ENCODE assay signal across 8 mouse cellular contexts in the genomic region with DNA sequence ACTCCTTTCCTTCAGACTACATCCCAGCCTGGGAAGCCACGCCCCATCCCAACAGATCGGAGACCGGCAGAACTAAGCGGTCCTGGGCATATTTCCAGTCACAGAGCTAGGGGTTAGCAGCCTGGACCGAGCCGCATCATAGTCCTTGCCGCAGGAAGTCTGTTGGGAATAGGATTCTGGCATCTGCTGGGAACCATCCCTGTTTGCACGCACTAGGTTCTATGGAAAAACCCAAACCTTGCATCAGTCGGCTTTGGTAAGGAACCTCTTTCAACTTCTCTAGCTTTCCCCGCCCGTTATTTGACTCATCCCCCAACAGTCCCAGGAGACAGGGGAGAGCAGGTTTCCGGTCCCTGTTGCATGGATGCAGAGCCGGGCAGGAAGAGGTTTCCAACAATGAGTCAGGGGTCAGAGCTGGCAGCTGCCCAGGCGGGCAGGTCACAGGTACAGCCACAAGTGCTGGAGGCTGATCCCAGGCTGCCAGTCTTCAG. TPM values are rescaled to one million over a fixed set of nuclear protein-coding genes. Genes with fewer than 3 reads are reported as not detected.
DNase-seq lines count a peak whose midpoint lies in the region; ATAC-seq lines count a peak whose summit lies in the region.

No protein-coding gene starts in this region.

- WGBS in midbrain, embryonic 10.5 days = 12% methylated on average over 14 of the region's 14 CpGs
- 5% methylated on average over 14 of the region's 14 CpGs for WGBS in midbrain, embryonic 15.5 days
- WGBS in embryonic facial prominence, embryonic 10.5 days = 8% methylated on average over 14 of the region's 14 CpGs
- WGBS in heart, embryonic 15.5 days = 10% methylated on average over 14 of the region's 14 CpGs
- 9% methylated on average over 14 of the region's 14 CpGs for WGBS in midbrain, embryonic 11.5 days

- H3K27ac ChIP-seq in midbrain, embryonic 10.5 days (replicated peaks) = peak overlapping the region; percentile 87
- H3K27ac ChIP-seq in midbrain, embryonic 15.5 days = no peak overlapping the region; the same call in 1 of the 2 replicates
- H3K27ac ChIP-seq in embryonic facial prominence, embryonic 10.5 days (replicated peaks) = peak overlapping the region; percentile 71
- H3K27ac ChIP-seq in heart, embryonic 15.5 days = peak overlapping the region; percentile 94
- H3K27ac ChIP-seq in midbrain, embryonic 11.5 days (ENCODE audit: low read depth, low read length) = no peak overlapping the region

- H3K9me3 ChIP-seq in midbrain, embryonic 10.5 days (replicated peaks) = no peaks in the 10 kb centered on the region
- no peaks in the 10 kb centered on the region for H3K9me3 ChIP-seq in midbrain, embryonic 15.5 days
- H3K9me3 ChIP-seq in embryonic facial prominence, embryonic 10.5 days = no peaks in the 10 kb centered on the region
- no peaks in the 10 kb centered on the region for H3K9me3 ChIP-seq in heart, embryonic 15.5 days (replicated peaks)
- no peaks in the 10 kb centered on the region for H3K9me3 ChIP-seq in midbrain, embryonic 11.5 days (ENCODE audit: control insufficient read depth, low read length)

- no peak for DNase-seq in midbrain, embryonic 10.5 days (ENCODE audit: low spot score)
- peak; percentile 58 for DNase-seq in embryonic facial prominence, embryonic 10.5 days (ENCODE audit: low spot score)
- DNase-seq in kidney, postnatal 10 days = peak; percentile 86
- no peak for DNase-seq in midbrain, embryonic 11.5 days (ENCODE audit: low spot score, missing footprints)
- no peak for DNase-seq in frontal cortex, postnatal 14 days (ENCODE audit: low spot score in 2 of 2)

- peaks cover 59% of the 10 kb centered on the region for H3K4me1 ChIP-seq in midbrain, embryonic 10.5 days
- peaks cover 20% of the 10 kb centered on the region for H3K4me1 ChIP-seq in midbrain, embryonic 15.5 days
- H3K4me1 ChIP-seq in embryonic facial prominence, embryonic 10.5 days = peaks cover 57% of the 10 kb centered on the region
- peaks cover 45% of the 10 kb centered on the region for H3K4me1 ChIP-seq in heart, embryonic 15.5 days (replicated peaks)
- peaks cover 30% of the 10 kb centered on the region for H3K4me1 ChIP-seq in midbrain, embryonic 11.5 days (ENCODE audit: control insufficient read depth, insufficient read depth, low read length)

- no peak for ATAC-seq in midbrain, embryonic 15.5 days (replicated peaks)
- ATAC-seq in heart, embryonic 15.5 days (replicated peaks; ENCODE audit: insufficient number of reproducible peaks, insufficient read depth, low FRiP score, low read depth) = peak; percentile 63; the same call in 1 of the 2 replicates
- ATAC-seq in midbrain, embryonic 11.5 days (ENCODE audit: low FRiP score) = peak; percentile 18; the same call in 1 of the 2 replicates
- no peak for ATAC-seq in inflammation-experienced regulatory T-cells, adult 6 months

- no peaks in the 10 kb centered on the region for H3K36me3 ChIP-seq in midbrain, embryonic 10.5 days
- H3K36me3 ChIP-seq in midbrain, embryonic 15.5 days (replicated peaks) = no peaks in the 10 kb centered on the region
- no peaks in the 10 kb centered on the region for H3K36me3 ChIP-seq in embryonic facial prominence, embryonic 10.5 days (replicated peaks)
- H3K36me3 ChIP-seq in heart, embryonic 15.5 days = no peaks in the 10 kb centered on the region
- H3K36me3 ChIP-seq in midbrain, embryonic 11.5 days (ENCODE audit: control insufficient read depth, insufficient read depth, low read length) = no peaks in the 10 kb centered on the region

- no peak overlapping the region for H3K4me2 ChIP-seq in midbrain, embryonic 15.5 days
- H3K4me2 ChIP-seq in heart, embryonic 15.5 days = peak overlapping the region; percentile 54
- H3K4me2 ChIP-seq in midbrain, embryonic 11.5 days = peak overlapping the region; percentile 24; the same call in 1 of the 2 replicates

- peak overlapping the region; percentile 28; the same call in 1 of the 2 replicates for H3K4me3 ChIP-seq in midbrain, embryonic 10.5 days
- H3K4me3 ChIP-seq in midbrain, embryonic 15.5 days = no peak overlapping the region
- H3K4me3 ChIP-seq in embryonic facial prominence, embryonic 10.5 days = peak overlapping the region; percentile 38
- H3K4me3 ChIP-seq in heart, embryonic 15.5 days = peak overlapping the region; percentile 23
- no peak overlapping the region for H3K4me3 ChIP-seq in midbrain, embryonic 11.5 days (ENCODE audit: low read depth, low read length)

- no peak overlapping the region for H3K9ac ChIP-seq in midbrain, embryonic 15.5 days
- H3K9ac ChIP-seq in heart, embryonic 15.5 days = peak overlapping the region; percentile 34; the same call in 1 of the 2 replicates
- no peak overlapping the region for H3K9ac ChIP-seq in midbrain, embryonic 11.5 days (ENCODE audit: low read length)

- H3K27me3 ChIP-seq in midbrain, embryonic 10.5 days (ENCODE audit: low read depth, poor library complexity, severe bottlenecking) = peaks cover 28% of the 10 kb centered on the region
- no peaks in the 10 kb centered on the region for H3K27me3 ChIP-seq in midbrain, embryonic 15.5 days (replicated peaks)
- peaks cover 16% of the 10 kb centered on the region; the same call in 1 of the 2 replicates for H3K27me3 ChIP-seq in embryonic facial prominence, embryonic 10.5 days (replicated peaks; ENCODE audit: low read depth, poor library complexity, severe bottlenecking)
- H3K27me3 ChIP-seq in heart, embryonic 15.5 days = no peaks in the 10 kb centered on the region
- H3K27me3 ChIP-seq in midbrain, embryonic 11.5 days (ENCODE audit: control insufficient read depth, insufficient read depth, low read length) = no peaks in the 10 kb centered on the region; the same call in 1 of the 2 replicates

RNA-seq across cellular contexts. Expression of gene Dnajb12, which starts 30.0 kb away (rescaled TPM):
- polyA plus RNA-seq in midbrain, embryonic 10.5 days (2016; fragmentation: Nextera tagmentation; extraction: Ambion mirVana) = 27.3 and 27.6 TPM in 2 replicates
- 18.0 TPM in 2 replicates for polyA plus RNA-seq in midbrain, embryonic 15.5 days (2015; fragmentation: Nextera tagmentation; extraction: Ambion mirVana)
- 27.0 TPM in 2 replicates for polyA plus RNA-seq in embryonic facial prominence, embryonic 10.5 days (2016; fragmentation: Nextera tagmentation; extraction: Ambion mirVana)
- polyA plus RNA-seq in heart, embryonic 15.5 days (2015; fragmentation: Nextera tagmentation; extraction: Ambion mirVana) = 17.8 and 23.3 TPM in 2 replicates
- 21.0 and 22.4 TPM in 2 replicates for polyA plus RNA-seq in midbrain, embryonic 11.5 days (2014; fragmentation: Nextera tagmentation; extraction: Ambion mirVana)
- 10 to 100 TPM; 15.7 to 18.1 (median 17.4) TPM for polyA plus RNA-seq in inflammation-experienced regulatory T-cells, adult 6 months (2017; shearing (Covaris generic))

RNA-seq across cellular contexts. Expression of gene Ddit4, which starts 42.2 kb away (rescaled TPM):
- 31.8 and 31.9 TPM in 2 replicates for polyA plus RNA-seq in midbrain, embryonic 10.5 days (2016; fragmentation: Nextera tagmentation; extraction: Ambion mirVana)
- 52.6 and 59.4 TPM in 2 replicates for polyA plus RNA-seq in midbrain, embryonic 15.5 days (2015; fragmentation: Nextera tagmentation; extraction: Ambion mirVana)
- polyA plus RNA-seq in embryonic facial prominence, embryonic 10.5 days (2016; fragmentation: Nextera tagmentation; extraction: Ambion mirVana) = 35.9 and 42.0 TPM in 2 replicates
- polyA plus RNA-seq in heart, embryonic 15.5 days (2015; fragmentation: Nextera tagmentation; extraction: Ambion mirVana) = 22.7 and 33.4 TPM in 2 replicates
- polyA plus RNA-seq in midbrain, embryonic 11.5 days (2014; fragmentation: Nextera tagmentation; extraction: Ambion mirVana) = 4.1 and 4.5 TPM in 2 replicates
- polyA plus RNA-seq in inflammation-experienced regulatory T-cells, adult 6 months (2017; shearing (Covaris generic)) = 10 to 100 TPM; 11.5 to 25.9 (median 14.4) TPM

Comparison
In these comparisons a context has a peak if more than half of its experiments do, and no peak if none do; other contexts are left out.
1. H3K27ac ChIP-seq: peak in midbrain, embryonic 10.5 days (single experiment), embryonic facial prominence, embryonic 10.5 days (single experiment) and heart, embryonic 15.5 days (single experiment); none in midbrain, embryonic 15.5 days (single experiment) and midbrain, embryonic 11.5 days (single experiment).
2. H3K4me3 ChIP-seq: peak in midbrain, embryonic 10.5 days (single experiment), embryonic facial prominence, embryonic 10.5 days (single experiment) and heart, embryonic 15.5 days (single experiment); none in midbrain, embryonic 15.5 days (single experiment) and midbrain, embryonic 11.5 days (single experiment).
3. ATAC-seq: peak in heart, embryonic 15.5 days (single experiment) and midbrain, embryonic 11.5 days (single experiment); none in midbrain, embryonic 15.5 days (single experiment) and inflammation-experienced regulatory T-cells, adult 6 months (single experiment).
4. DNase-seq: peak in embryonic facial prominence, embryonic 10.5 days (single experiment) and kidney, postnatal 10 days (single experiment); none in midbrain, embryonic 10.5 days (single experiment), midbrain, embryonic 11.5 days (single experiment) and frontal cortex, postnatal 14 days (0 of 2).